Mouse (Mus musculus) ES-E14 (cell line): ENCODE measurements around the gene Olfr44.

ENCODE experiments used
- CHD2 ChIP-seq: IDR thresholded peaks from 2 replicates; pipeline ENCODE4 v1.6.1; 2014; ENCODE audit warnings: mild to moderate bottlenecking, low read depth, low read length, inconsistent platforms
- ZC3H11A ChIP-seq: IDR thresholded peaks from 2 replicates; pipeline ENCODE4 v1.6.1; 2012; ENCODE audit warnings: low read depth, mild to moderate bottlenecking, inconsistent platforms, low read length, borderline replicate concordance
- ZNF384 ChIP-seq: IDR thresholded peaks from 2 replicates; pipeline ENCODE4 v1.6.1; 2012; ENCODE audit warnings: low read depth, low read length, inconsistent platforms

- TF ChIP-seq CHD2 (no peak), ZNF384 (no peak), ZC3H11A (no peak)
These were observed 22.0 kb downstream of the Olfr44 start, which contains the start of gene Olfr955 for GRCm38 (mm10) chr9:39471844-39472243.
